Mouse (Mus musculus): Measurements from ENCODE around the gene Olfr1394. TPM values are rescaled to one million over a fixed set of nuclear protein-coding genes. Genes with fewer than 3 reads are reported as not detected.

Olfr1394 gene
- total RNA-seq, 1 experiment, result not detected

DNA sequence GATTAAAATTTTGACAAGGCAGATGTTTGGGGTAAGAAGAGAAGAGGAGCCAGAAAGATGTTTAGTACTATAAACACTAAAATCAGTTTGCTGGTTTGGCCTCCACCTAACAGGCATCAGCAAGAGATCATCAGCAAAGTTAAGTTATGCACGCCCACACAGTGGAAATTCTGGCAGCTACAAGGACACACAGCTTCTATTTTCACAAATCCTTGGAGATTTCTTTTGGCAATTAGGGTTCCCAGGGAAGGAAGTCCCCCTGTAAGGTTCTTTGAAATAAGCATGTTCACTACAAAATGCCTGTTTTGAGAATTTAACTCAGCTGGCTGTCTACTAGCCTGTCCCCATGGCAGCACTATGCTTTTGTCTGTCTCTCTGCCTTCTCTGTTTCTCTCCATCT is 43.2 kb upstream of the Olfr1394 start:
- Histone ChIP-seq H3K9me3 (ENCODE audit: control insufficient read depth, insufficient read depth, low read depth, low read length) (no peaks in the 10 kb centered on the region), H3K9ac (ENCODE audit: insufficient read depth, low read depth, low read length, poor library complexity, severe bottlenecking) (no peak overlapping the region), H3K27ac (ENCODE audit: insufficient read depth, low read depth, low read length, poor library complexity, severe bottlenecking) (no peak overlapping the region), H3K36me3 (ENCODE audit: control insufficient read depth, insufficient read depth, low read length, poor library complexity, severe bottlenecking) (no peaks in the 10 kb centered on the region), H3K4me1 (ENCODE audit: control insufficient read depth in 2 of 2, insufficient read depth in 2 of 2, low read length in 2 of 2, poor library complexity in 1 of 2) (no peaks in the 10 kb centered on the region), H3K4me3 (ENCODE audit: insufficient read depth in 1 of 2, low read depth in 1 of 2, low read length in 2 of 2, poor library complexity in 1 of 2, severe bottlenecking in 1 of 2) (no peak overlapping the region)
- DNase-seq (ENCODE audit: low read depth, low spot score), result no peak
- no peak for TF ChIP-seq MAFK (IDR thresholded peaks at IDR 0.05; ENCODE audit: insufficient read depth, low read depth, low read length)
- no peak for TF ChIP-seq ZNF384 (IDR thresholded peaks at IDR 0.05; ENCODE audit: low read depth, low read length)
- no peak for TF ChIP-seq CHD2 (IDR thresholded peaks at IDR 0.05; ENCODE audit: low read depth, low read length)
- TF ChIP-seq HCFC1 (IDR thresholded peaks at IDR 0.05; ENCODE audit: borderline replicate concordance, insufficient read depth, low read length), result no peak
- no peak for TF ChIP-seq ZC3H11A (IDR thresholded peaks at IDR 0.05; ENCODE audit: borderline replicate concordance, low read depth, low read length)
- in situ Hi-C loops (cut with MboI; ENCODE audit: low sequenced_read_pairs in 2 of 2, unreplicated experiment in 2 of 2), result loop anchor here in 1 of 2 experiments (10.0 kb wide), 1 partner anchor 236 kb away; the partner anchor contains the start of gene Irgm1

DNA sequence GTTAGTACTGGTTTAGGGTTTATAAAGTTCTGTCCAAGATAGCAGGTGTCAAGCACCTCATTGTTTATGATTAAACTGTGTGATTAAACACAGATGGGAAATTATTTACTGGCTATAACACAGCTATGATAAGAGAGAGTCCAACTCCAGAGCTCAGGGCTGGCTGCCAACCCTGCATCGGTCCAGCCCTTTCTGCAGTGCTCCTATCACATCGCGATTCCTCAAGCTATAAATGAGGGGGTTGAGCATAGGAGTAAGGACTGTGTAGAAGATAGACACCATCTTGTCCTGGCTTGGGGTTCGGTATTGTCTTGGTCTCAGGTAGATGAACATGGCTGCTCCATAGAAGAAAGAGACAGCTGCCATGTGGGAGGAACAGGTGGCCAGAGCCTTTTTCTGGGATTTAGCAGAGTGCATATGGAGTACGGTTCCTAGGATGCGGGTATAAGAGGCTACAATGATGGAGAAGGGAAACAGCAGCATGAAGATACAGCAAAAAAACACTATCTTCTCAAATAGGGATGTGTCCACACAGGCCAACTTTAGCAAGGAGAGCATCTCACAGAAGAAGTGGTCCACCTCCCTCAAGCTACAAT is 41.5 kb upstream of the Olfr1394 start:
- no peak overlapping the region for H3K27ac ChIP-seq (ENCODE audit: insufficient read depth, low read depth, low read length, poor library complexity, severe bottlenecking)
- no peaks in the 10 kb centered on the region for H3K4me1 ChIP-seq (ENCODE audit: control insufficient read depth in 2 of 2, insufficient read depth in 2 of 2, low read length in 2 of 2, poor library complexity in 1 of 2)
- no peak for TF ChIP-seq ZNF384 (IDR thresholded peaks at IDR 0.05; ENCODE audit: low read depth, low read length)
- TF ChIP-seq MAFK (IDR thresholded peaks at IDR 0.05; ENCODE audit: insufficient read depth, low read depth, low read length), result no peak
- TF ChIP-seq ZC3H11A (IDR thresholded peaks at IDR 0.05; ENCODE audit: borderline replicate concordance, low read depth, low read length), result no peak
- TF ChIP-seq CHD2 (IDR thresholded peaks at IDR 0.05; ENCODE audit: low read depth, low read length), result no peak
- TF ChIP-seq HCFC1 (IDR thresholded peaks at IDR 0.05; ENCODE audit: borderline replicate concordance, insufficient read depth, low read length), result no peak
- no peak overlapping the region for H3K4me3 ChIP-seq (ENCODE audit: insufficient read depth in 1 of 2, low read depth in 1 of 2, low read length in 2 of 2, poor library complexity in 1 of 2, severe bottlenecking in 1 of 2)
- no peak for DNase-seq (ENCODE audit: low read depth, low spot score)
- H3K9me3 ChIP-seq (ENCODE audit: control insufficient read depth, insufficient read depth, low read depth, low read length), result no peaks in the 10 kb centered on the region
- no peaks in the 10 kb centered on the region for H3K36me3 ChIP-seq (ENCODE audit: control insufficient read depth, insufficient read depth, low read length, poor library complexity, severe bottlenecking)
- no peak overlapping the region for H3K9ac ChIP-seq (ENCODE audit: insufficient read depth, low read depth, low read length, poor library complexity, severe bottlenecking)
- in situ Hi-C loops (cut with MboI; ENCODE audit: low sequenced_read_pairs in 2 of 2, unreplicated experiment in 2 of 2), result loop anchor here in 1 of 2 experiments (10.0 kb wide), 1 partner anchor 238 kb away; the partner anchor contains the start of gene Irgm1

- Histone ChIP-seq H3K4me1 (ENCODE audit: control insufficient read depth in 2 of 2, insufficient read depth in 2 of 2, low read length in 2 of 2, poor library complexity in 1 of 2) (no peaks in the 10 kb centered on the region), H3K9ac (ENCODE audit: insufficient read depth, low read depth, low read length, poor library complexity, severe bottlenecking) (no peak overlapping the region), H3K4me3 (ENCODE audit: insufficient read depth in 1 of 2, low read depth in 1 of 2, low read length in 2 of 2, poor library complexity in 1 of 2, severe bottlenecking in 1 of 2) (no peak overlapping the region), H3K27ac (ENCODE audit: insufficient read depth, low read depth, low read length, poor library complexity, severe bottlenecking) (no peak overlapping the region), H3K9me3 (ENCODE audit: control insufficient read depth, insufficient read depth, low read depth, low read length) (no peaks in the 10 kb centered on the region), H3K36me3 (ENCODE audit: control insufficient read depth, insufficient read depth, low read length, poor library complexity, severe bottlenecking) (no peaks in the 10 kb centered on the region)
- in situ Hi-C loops (cut with MboI; ENCODE audit: low sequenced_read_pairs in 2 of 2, unreplicated experiment in 2 of 2), result loop anchor here in 1 of 2 experiments (10.0 kb wide), 1 partner anchor 239 kb away; the partner anchor contains the start of gene Irgm1
- TF ChIP-seq ZNF384 (IDR thresholded peaks at IDR 0.05; ENCODE audit: low read depth, low read length) (no peak), ZC3H11A (IDR thresholded peaks at IDR 0.05; ENCODE audit: borderline replicate concordance, low read depth, low read length) (no peak), HCFC1 (IDR thresholded peaks at IDR 0.05; ENCODE audit: borderline replicate concordance, insufficient read depth, low read length) (no peak), CHD2 (IDR thresholded peaks at IDR 0.05; ENCODE audit: low read depth, low read length) (no peak), MAFK (IDR thresholded peaks at IDR 0.05; ENCODE audit: insufficient read depth, low read depth, low read length) (no peak)
- no peak for DNase-seq (ENCODE audit: low read depth, low spot score)
Observed at GRCm38 (mm10) chr11:49114158-49114557, 40.0 kb upstream of the Olfr1394 start.

DNA sequence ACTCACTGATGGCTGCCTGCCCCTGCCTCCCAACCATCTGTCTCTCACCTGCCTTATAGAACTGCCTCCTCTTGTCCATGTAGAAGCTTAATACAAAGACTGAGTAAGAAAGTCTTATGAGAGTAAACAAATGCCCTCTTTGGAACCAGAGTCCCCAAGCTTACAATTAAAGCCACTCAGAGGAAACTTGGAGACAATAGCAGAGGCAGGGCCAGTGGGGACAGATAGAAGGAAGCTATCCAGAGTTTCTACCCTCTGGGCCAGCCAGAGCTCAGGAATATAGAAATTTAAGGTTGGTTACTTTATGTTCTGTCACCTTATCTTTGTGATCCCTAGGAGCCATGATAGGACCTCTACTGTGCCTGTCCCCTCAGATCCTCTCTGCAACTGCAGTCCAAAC is 39.4 kb upstream of the Olfr1394 start, which contains the start of gene Olfr1396:
Gene Olfr1396, minus strand, starts transcription at position 101 of the 400 bp plus-strand sequence.
- Histone ChIP-seq H3K9me3 (ENCODE audit: control insufficient read depth, insufficient read depth, low read depth, low read length) (no peaks in the 10 kb centered on the region), H3K4me1 (ENCODE audit: control insufficient read depth in 2 of 2, insufficient read depth in 2 of 2, low read length in 2 of 2, poor library complexity in 1 of 2) (no peaks in the 10 kb centered on the region), H3K27ac (ENCODE audit: insufficient read depth, low read depth, low read length, poor library complexity, severe bottlenecking) (no peak within 1 kb of the TSS), H3K9ac (ENCODE audit: insufficient read depth, low read depth, low read length, poor library complexity, severe bottlenecking) (no peak within 1 kb of the TSS), H3K4me3 (ENCODE audit: insufficient read depth in 1 of 2, low read depth in 1 of 2, low read length in 2 of 2, poor library complexity in 1 of 2, severe bottlenecking in 1 of 2) (no peak within 1 kb of the TSS), H3K36me3 (ENCODE audit: control insufficient read depth, insufficient read depth, low read length, poor library complexity, severe bottlenecking) (no peaks in the 10 kb centered on the region)
- in situ Hi-C loops (cut with MboI; ENCODE audit: low sequenced_read_pairs in 2 of 2, unreplicated experiment in 2 of 2), result loop anchor here in 1 of 2 experiments (10.0 kb wide), 1 partner anchor 240 kb away; the partner anchor contains the start of gene Irgm1
- no peak for DNase-seq (ENCODE audit: low read depth, low spot score)
- TF ChIP-seq ZC3H11A (IDR thresholded peaks at IDR 0.05; ENCODE audit: borderline replicate concordance, low read depth, low read length) (no peak), MAFK (IDR thresholded peaks at IDR 0.05; ENCODE audit: insufficient read depth, low read depth, low read length) (no peak), CHD2 (IDR thresholded peaks at IDR 0.05; ENCODE audit: low read depth, low read length) (no peak), HCFC1 (IDR thresholded peaks at IDR 0.05; ENCODE audit: borderline replicate concordance, insufficient read depth, low read length) (no peak), ZNF384 (IDR thresholded peaks at IDR 0.05; ENCODE audit: low read depth, low read length) (no peak)

Measured in ES-E14 (cell line).